Mouse (Mus musculus) liver, embryonic 14.5 days (tissue): ENCODE measurements around the gene Cd70. TPM values are rescaled to one million over a fixed set of nuclear protein-coding genes. Genes with fewer than 3 reads are reported as not detected.
A peak's percentile ranks its signal among the peaks of the same experiment; 100 is the strongest.

ENCODE experiments used
- ATAC-seq: fragments of 200-750 bp; cut with Nextera tagmentation; 2 replicates; pipeline ENCODE4 v1.8.0; 2017; ENCODE audit warnings: moderate number of reproducible peaks, mild to moderate bottlenecking, moderate library complexity; ENCODE audit not compliant: insufficient read depth
- DNase-seq, 3 experiments: peaks; one replicate each; pipeline ENCODE4 v3.0.0-alpha.2; 2012 to 2013; ENCODE audit warnings: low read depth in 3 of 3, low spot score in 3 of 3
- H3K27ac ChIP-seq: fragments of 300-500 bp; sonication (generic); 2 replicates; pipeline ENCODE4 v1.5.1; 2014; ENCODE audit warnings: moderate library complexity, mild to moderate bottlenecking, control low read depth, inconsistent platforms
- H3K27me3 ChIP-seq: fragments of 300-500 bp; sonication (generic); 2 replicates; pipeline ENCODE4 v1.6.1; 2014; ENCODE audit warnings: mild to moderate bottlenecking, low read length, moderate library complexity; ENCODE audit not compliant: control insufficient read depth, insufficient read depth
- H3K36me3 ChIP-seq: fragments of 300-500 bp; sonication (generic); replicated peaks from 2 replicates; pipeline ENCODE4 v1.6.1; 2014; ENCODE audit warnings: low read depth; ENCODE audit not compliant: control insufficient read depth, insufficient read depth
- H3K4me1 ChIP-seq, 2 experiments: fragments of 200-500 bp in 1 of 2; fragments of 300-500 bp in 1 of 2; sonication (generic) in 1 of 2; replicated peaks; 2 replicates each; pipeline ENCODE4 v1.6.1; 2012 to 2014; ENCODE audit warnings: antibody characterized with exemption in 1 of 2, inconsistent platforms in 1 of 2, low read length in 1 of 2; ENCODE audit not compliant: control insufficient read depth in 2 of 2, insufficient read depth in 2 of 2
- H3K4me2 ChIP-seq: fragments of 300-500 bp; sonication (generic); 2 replicates; pipeline ENCODE4 v1.6.1; 2014; ENCODE audit warnings: low read depth, mild to moderate bottlenecking, control low read depth, moderate library complexity
- H3K4me3 ChIP-seq, 2 experiments: fragments of 200-500 bp in 1 of 2; fragments of 300-500 bp in 1 of 2; sonication (generic) in 1 of 2; 2 replicates each; pipeline ENCODE4 v1.5.1; 2012 to 2014; ENCODE audit warnings: low read depth in 2 of 2, low read length in 2 of 2, mild to moderate bottlenecking in 2 of 2, control low read depth in 1 of 2, inconsistent platforms in 1 of 2, moderate library complexity in 1 of 2; ENCODE audit not compliant: insufficient read depth in 1 of 2
- H3K9ac ChIP-seq: fragments of 300-500 bp; sonication (generic); replicated peaks from 2 replicates; pipeline ENCODE4 v1.6.1; 2014; ENCODE audit warnings: mild to moderate bottlenecking, control low read depth, moderate library complexity
- H3K9me3 ChIP-seq: fragments of 300-500 bp; sonication (generic); 2 replicates; pipeline ENCODE4 v1.6.1; 2016; ENCODE audit warnings: low read length, mixed read lengths; ENCODE audit not compliant: control insufficient read depth
- CTCF ChIP-seq: IDR thresholded peaks from 2 replicates; pipeline ENCODE4 v1.5.1; 2016; ENCODE audit warnings: antibody characterized with exemption, low read depth, control low read depth
- EP300 ChIP-seq: IDR thresholded peaks from 2 replicates; pipeline ENCODE4 v1.6.1; 2016; ENCODE audit warnings: antibody characterized with exemption, low read depth
- WGBS: fragments of 180-500 bp; shearing (Covaris S2); extraction: QIAGEN DNeasy Blood & Tissue Kit; methylation state at CpG from one replicate; pipeline ENCODE4 v1.1.7; 2014; ENCODE audit not compliant: insufficient replicate concordance; 5-methylcytosine and 5-hydroxymethylcytosine counted together
- polyA plus RNA-seq, 2 experiments: library from polyadenylated mRNA; depleted of rRNA in 1 of 2; stranded (reverse) in 1 of 2; unstranded in 1 of 2; fragments of >200 nt; fragmentation: Nextera tagmentation in 1 of 2; extraction: Ambion mirVana in 1 of 2; gene quantifications; 2 replicates each; pipeline versions ENCODE4 v1.2.1 to v1.2.3; 2012 to 2014

Gene Cd70
- polyA plus RNA-seq, 2 experiments, result not detected

DNA sequence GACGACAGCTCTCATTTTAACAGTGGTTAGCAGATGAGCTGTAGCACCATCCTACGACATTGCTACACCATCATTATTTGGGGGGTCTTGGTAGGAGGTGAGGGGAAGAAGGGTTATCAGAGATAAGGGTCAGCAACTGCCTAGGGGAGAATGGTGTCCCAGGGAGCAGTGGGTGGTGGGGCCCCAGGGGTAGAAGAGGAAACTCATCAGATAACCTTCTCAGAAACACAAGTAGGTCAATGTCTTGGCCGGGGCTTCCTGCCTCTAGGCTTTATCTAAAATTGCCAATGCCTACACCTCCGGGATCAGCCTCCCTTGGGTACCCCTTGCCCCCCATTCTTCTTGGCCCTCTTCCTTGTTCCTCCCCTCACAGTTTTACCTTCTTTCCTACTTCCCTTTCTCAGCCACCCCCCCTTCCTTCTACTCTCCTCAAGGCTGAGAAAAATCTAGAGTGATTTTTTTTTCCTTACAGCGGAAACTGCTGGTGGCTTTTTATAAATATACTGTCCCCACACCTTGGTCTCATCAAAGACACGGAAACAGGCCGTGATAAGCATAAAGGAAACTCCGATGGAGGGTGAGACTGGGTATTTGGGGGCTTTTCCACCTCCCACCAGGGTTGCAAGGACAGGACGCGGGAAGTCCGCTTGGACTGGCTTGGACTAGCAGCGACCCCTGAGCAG is 39.1 kb upstream of the Cd70 start:
- H3K4me1 ChIP-seq, result peaks cover 0 to 3% of the 10 kb centered on the region in 2 experiments; a peak in 2 of 4 replicates
- H3K4me3 ChIP-seq, result no peak overlapping the region
- 21% methylated on average over 12 of the region's 12 CpGs for WGBS
- no peaks in the 10 kb centered on the region for H3K27me3 ChIP-seq
- ATAC-seq, result no peak
- H3K27ac ChIP-seq, result no peak overlapping the region
- no peak overlapping the region for H3K9ac ChIP-seq
- no peak for TF ChIP-seq EP300
- TF ChIP-seq CTCF, result no peak
- H3K4me2 ChIP-seq, result no peak overlapping the region
- no peaks in the 10 kb centered on the region for H3K9me3 ChIP-seq
- H3K36me3 ChIP-seq, result no peaks in the 10 kb centered on the region
- no peak for DNase-seq

- no peak for TF ChIP-seq CTCF
- no peak for TF ChIP-seq EP300
- no peak for ATAC-seq
- 22% methylated on average over 2 of the region's 2 CpGs for WGBS
Observed at GRCm38 (mm10) chr17:57185641-57186040, 36.1 kb upstream of the Cd70 start.

DNA sequence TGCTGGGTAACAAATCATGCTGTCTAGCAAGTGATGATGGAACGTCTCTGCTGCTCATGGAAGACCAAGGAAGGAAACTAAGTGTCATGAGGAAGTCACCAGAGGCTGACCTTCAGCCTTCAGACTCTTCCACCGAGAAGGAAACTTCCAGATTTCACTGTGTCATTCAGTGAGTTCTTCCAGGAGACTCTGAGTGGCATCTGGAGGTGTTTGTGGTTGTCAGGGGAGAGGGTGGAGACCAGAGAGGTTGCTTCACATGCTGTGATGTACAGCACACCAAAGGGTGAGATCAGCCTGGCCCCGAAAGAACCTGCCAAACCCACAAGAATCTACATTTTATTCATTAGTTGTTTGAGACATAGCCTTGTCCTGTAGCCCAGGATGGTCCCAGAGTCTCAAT is 33.3 kb upstream of the Cd70 start:
- H3K4me3 ChIP-seq, result no peak overlapping the region
- ATAC-seq, result no peak
- TF ChIP-seq EP300 (no peak), CTCF (no peak)
- no peak overlapping the region for H3K9ac ChIP-seq
- H3K4me1 ChIP-seq, result no peaks in the 10 kb centered on the region; a peak in 1 of 4 replicates
- no peaks in the 10 kb centered on the region for H3K36me3 ChIP-seq
- no peak for DNase-seq
- no peaks in the 10 kb centered on the region for H3K9me3 ChIP-seq
- H3K4me2 ChIP-seq, result no peak overlapping the region
- WGBS, result 19% methylated on average over 3 of the region's 3 CpGs
- no peak overlapping the region for H3K27ac ChIP-seq
- H3K27me3 ChIP-seq, result no peaks in the 10 kb centered on the region

More at GRCm38 (mm10) chr17:57185641-57186040, 36.1 kb upstream of the Cd70 start:
- no peak overlapping the region for H3K27ac ChIP-seq
- H3K27me3 ChIP-seq, result no peaks in the 10 kb centered on the region
- peaks cover 0 to 3% of the 10 kb centered on the region in 2 experiments; a peak in 2 of 4 replicates for H3K4me1 ChIP-seq
- no peak for DNase-seq
- no peak overlapping the region for H3K9ac ChIP-seq
- no peaks in the 10 kb centered on the region for H3K36me3 ChIP-seq
- no peaks in the 10 kb centered on the region for H3K9me3 ChIP-seq
- no peak overlapping the region for H3K4me3 ChIP-seq
- no peak overlapping the region for H3K4me2 ChIP-seq

DNA sequence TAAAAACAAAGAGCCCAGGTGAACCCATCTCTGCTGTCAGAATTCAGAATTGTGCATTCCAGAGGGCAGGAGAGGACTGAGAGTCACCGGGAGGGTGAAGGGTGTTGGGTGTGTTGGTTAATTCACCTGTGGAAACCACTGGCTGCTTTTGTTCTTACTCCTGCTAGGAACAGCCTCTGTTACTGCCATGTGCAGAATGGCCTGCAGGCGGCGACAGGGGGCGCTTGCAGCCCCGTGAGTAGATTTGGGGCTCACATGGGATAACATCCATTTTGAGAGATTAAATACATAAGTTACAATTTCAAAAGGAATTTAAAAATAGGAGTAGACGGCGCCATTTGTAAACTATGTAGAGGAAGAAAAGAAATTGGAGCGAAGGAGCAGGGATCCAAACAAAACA is 30.8 kb upstream of the Cd70 start:
- no peaks in the 10 kb centered on the region for H3K4me1 ChIP-seq
- TF ChIP-seq EP300, result no peak
- TF ChIP-seq CTCF, result peak; percentile 69
- no peak for ATAC-seq
- no peak for DNase-seq
- H3K27ac ChIP-seq, result no peak overlapping the region
- WGBS, result 23% methylated on average over 8 of the region's 8 CpGs
- H3K4me3 ChIP-seq, result no peak overlapping the region
- no peak overlapping the region for H3K4me2 ChIP-seq
- H3K27me3 ChIP-seq, result no peaks in the 10 kb centered on the region
- no peaks in the 10 kb centered on the region for H3K9me3 ChIP-seq
- no peak overlapping the region for H3K9ac ChIP-seq
- no peaks in the 10 kb centered on the region for H3K36me3 ChIP-seq

DNA sequence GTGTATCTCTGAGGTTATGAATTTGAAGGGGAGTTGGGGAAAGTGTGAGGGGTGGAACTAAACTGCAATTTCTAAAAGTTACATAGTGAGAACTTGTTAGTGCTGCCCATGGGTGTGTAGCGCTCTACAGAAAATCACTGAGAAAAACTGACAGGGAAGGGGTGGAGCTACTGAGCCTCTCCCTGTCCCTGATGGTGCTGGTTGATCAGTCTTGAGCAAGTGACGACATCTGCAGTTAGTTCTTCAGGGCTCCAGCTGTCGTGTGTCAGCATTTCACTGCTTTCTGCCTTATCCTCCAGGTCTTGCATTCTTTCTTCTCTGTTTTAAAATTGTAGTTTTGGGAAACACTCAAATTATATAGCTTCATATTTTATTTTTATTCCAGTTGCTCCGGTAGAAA is 23.8 kb upstream of the Cd70 start:
- H3K9ac ChIP-seq, result no peak overlapping the region
- no peak for TF ChIP-seq CTCF
- no peak for TF ChIP-seq EP300
- no peaks in the 10 kb centered on the region for H3K27me3 ChIP-seq
- no peak overlapping the region for H3K4me3 ChIP-seq
- WGBS, result 40% methylated on average over 4 of the region's 4 CpGs
- ATAC-seq (no peak), DNase-seq (no peak)
- no peaks in the 10 kb centered on the region for H3K36me3 ChIP-seq
- H3K9me3 ChIP-seq, result no peaks in the 10 kb centered on the region
- H3K4me1 ChIP-seq, result peaks cover 0 to 5% of the 10 kb centered on the region in 2 experiments; a peak in 2 of 4 replicates
- no peak overlapping the region for H3K27ac ChIP-seq
- H3K4me2 ChIP-seq, result no peak overlapping the region
